Mouse (Mus musculus): ENCODE data around the gene Wdr72. TPM values are rescaled to one million over a fixed set of nuclear protein-coding genes. Genes with fewer than 3 reads are reported as not detected.

Wdr72 gene
- polyA plus RNA-seq, 1 experiment from 2014 or later = 0.86 TPM

DNA sequence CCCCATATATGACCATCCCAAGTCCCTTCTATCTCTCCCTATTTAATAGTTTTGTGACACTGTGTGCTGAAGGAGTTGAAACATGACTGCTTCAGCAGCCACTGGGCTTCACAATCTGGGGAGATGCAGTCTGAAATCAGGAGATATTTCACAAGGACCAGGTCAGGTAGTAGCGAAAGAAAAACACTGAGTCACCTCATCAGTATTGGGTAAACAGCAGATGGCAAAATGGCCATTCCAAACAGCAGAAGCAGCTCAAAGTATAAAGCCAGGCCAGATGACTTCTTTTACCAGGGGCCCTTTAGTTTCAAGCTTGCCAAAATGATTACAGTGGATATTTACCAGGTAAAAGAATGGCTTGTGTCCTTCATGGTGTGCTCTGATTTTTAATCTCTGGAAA lies 215.8 kb downstream of the Wdr72 start:
- Histone ChIP-seq H3K4me1 (peaks cover 2% of the 10 kb centered on the region; the same call in 1 of the 2 replicates), H3K9me3 (no peaks in the 10 kb centered on the region), H3K36me3 (no peaks in the 10 kb centered on the region), H3K4me2 (no peak overlapping the region), H3K27me3 (replicated peaks) (no peaks in the 10 kb centered on the region), H3K4me3 (no peak overlapping the region), H3K27ac (replicated peaks) (no peak overlapping the region), H3K9ac (no peak overlapping the region)
- ATAC-seq (ENCODE audit: extremely low read depth, insufficient number of reproducible peaks, low FRiP score, low TSS enrichment) = no peak
- WGBS = 71% methylated on average over 1 of the region's 1 CpGs

DNA sequence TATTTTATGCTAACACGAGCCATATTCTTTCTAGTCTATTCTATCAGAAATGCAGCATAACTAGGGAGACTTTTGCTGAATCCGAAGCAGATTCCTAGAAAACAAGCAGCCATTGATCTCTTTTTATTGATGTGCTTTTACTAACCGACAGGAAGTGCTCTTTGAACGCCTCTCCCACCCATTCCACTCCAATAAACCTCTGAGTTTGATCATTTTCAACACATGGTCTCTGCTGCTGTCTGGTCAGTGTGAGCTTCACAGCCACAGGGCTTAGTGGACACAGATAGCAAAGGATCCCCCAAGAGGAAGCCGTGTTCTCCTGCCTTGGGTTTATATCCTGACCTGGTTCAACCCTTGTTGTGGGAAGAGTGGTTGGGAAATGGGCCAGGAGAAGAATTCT lies 218.7 kb downstream of the Wdr72 start:
- WGBS = 67% methylated on average over 5 of the region's 5 CpGs
- no peak overlapping the region for H3K4me3 ChIP-seq
- no peaks in the 10 kb centered on the region for H3K36me3 ChIP-seq
- H3K4me1 ChIP-seq = no peaks in the 10 kb centered on the region
- no peak overlapping the region for H3K27ac ChIP-seq (replicated peaks)
- no peaks in the 10 kb centered on the region for H3K9me3 ChIP-seq
- H3K27me3 ChIP-seq (replicated peaks) = no peaks in the 10 kb centered on the region
- no peak overlapping the region for H3K9ac ChIP-seq
- no peak for ATAC-seq (ENCODE audit: extremely low read depth, insufficient number of reproducible peaks, low FRiP score, low TSS enrichment)
- H3K4me2 ChIP-seq = no peak overlapping the region

DNA sequence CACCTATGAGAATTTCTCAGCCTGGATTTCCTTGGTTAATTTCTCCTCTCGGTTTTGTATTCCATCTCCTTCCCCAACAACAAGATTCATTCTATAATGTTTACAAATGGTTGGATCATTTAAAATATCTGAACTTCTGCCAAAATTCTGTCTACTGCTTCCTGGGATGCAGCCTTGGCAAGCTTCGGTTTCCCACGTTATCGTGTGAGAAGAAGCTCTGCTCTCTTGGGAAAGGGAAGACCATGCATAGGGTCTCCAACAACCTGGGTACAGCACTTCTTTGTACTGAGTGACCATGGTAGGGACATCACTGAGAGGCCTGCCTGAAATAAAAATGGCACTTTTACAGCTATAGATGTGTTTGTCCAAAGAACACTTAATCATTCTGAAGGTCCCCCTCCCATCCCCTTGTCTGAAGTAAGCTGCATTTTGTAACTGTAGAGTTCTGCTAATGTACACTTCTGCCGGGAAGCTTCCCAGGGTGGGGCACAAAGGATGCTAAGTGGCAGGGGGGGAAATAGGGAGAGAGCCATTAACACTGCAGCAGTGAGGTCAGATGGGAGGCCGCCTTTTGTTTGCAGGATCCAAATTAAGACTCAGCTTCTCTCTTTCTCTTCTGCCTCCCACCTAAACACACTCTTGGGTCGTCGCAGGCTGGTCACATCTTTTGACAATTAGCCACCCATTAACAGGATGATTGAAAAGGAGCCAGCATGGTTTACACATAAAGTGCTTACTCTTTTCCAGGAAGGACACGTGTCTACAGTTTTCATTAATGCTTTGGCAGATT lies 220.7 kb downstream of the Wdr72 start:
- WGBS = 60% methylated on average over 9 of the region's 9 CpGs
- no peak for ATAC-seq (ENCODE audit: extremely low read depth, insufficient number of reproducible peaks, low FRiP score, low TSS enrichment)

DNA sequence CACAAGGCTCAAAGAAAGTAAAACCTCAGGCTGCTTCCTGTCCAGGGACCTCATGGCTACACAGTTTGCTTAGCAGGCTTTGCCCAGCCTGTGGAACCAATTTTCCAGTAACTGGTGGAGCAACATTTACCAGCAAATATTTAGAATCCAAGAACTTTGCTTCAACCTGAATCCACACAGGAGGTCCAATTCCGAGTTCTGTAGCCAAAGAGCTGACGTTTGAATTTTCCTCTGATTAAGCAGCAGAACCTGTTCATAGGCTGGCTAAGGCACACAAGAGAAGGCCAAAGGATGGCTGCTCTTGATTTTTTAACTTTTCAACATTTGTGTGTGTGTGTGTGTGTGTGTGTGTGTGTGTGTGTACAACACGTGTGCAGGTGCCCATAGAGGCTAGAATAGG lies 222.2 kb downstream of the Wdr72 start:
- Histone ChIP-seq H3K9me3 (no peaks in the 10 kb centered on the region), H3K4me1 (no peaks in the 10 kb centered on the region), H3K27ac (replicated peaks) (no peak overlapping the region), H3K36me3 (no peaks in the 10 kb centered on the region), H3K4me3 (no peak overlapping the region), H3K4me2 (no peak overlapping the region), H3K9ac (no peak overlapping the region), H3K27me3 (replicated peaks) (no peaks in the 10 kb centered on the region)
- 65% methylated on average over 3 of the region's 3 CpGs for WGBS
- ATAC-seq (ENCODE audit: extremely low read depth, insufficient number of reproducible peaks, low FRiP score, low TSS enrichment) = no peak

More for the DNA sequence above, 220.7 kb downstream of the Wdr72 start:
- Histone ChIP-seq H3K4me2 (no peak overlapping the region), H3K4me1 (no peaks in the 10 kb centered on the region), H3K36me3 (no peaks in the 10 kb centered on the region), H3K27me3 (replicated peaks) (no peaks in the 10 kb centered on the region), H3K27ac (replicated peaks) (no peak overlapping the region), H3K9ac (no peak overlapping the region), H3K9me3 (no peaks in the 10 kb centered on the region), H3K4me3 (no peak overlapping the region)

Other genes with a start within 250 kb of the Wdr72 start
- 2.2 and 2.7 TPM in 2 replicates for gene Unc13c, start 141.4 kb upstream of the Wdr72 start, polyA plus RNA-seq (2015; fragmentation: Nextera tagmentation; extraction: Ambion mirVana)